In genomic region chr8:124888385-124888784, GRCm38 (mm10) we compare ENCODE assay signal across 20 mouse cellular contexts. TPM values are rescaled to one million over a fixed set of nuclear protein-coding genes. Genes with fewer than 3 reads are reported as not detected.
A peak's percentile ranks its signal among the peaks of the same experiment; 100 is the strongest.
DNase-seq lines count a peak whose midpoint lies in the region; ATAC-seq and TF ChIP-seq lines count a peak whose summit lies in the region.
"Had no signal": no experiment of that assay in that cellular context is flagged by ENCODE, and none has a peak within 500 bp of the region (broad histone marks: within the 10 kb centered on the region; RNA-seq: fewer than 3 reads in every experiment).

No protein-coding gene starts in this region.

- no peak overlapping the region for H3K27ac ChIP-seq in kidney, postnatal 0 days
- H3K27ac ChIP-seq in kidney, adult 2 months (ENCODE audit: insufficient read depth, low read depth, low read length) = no peak overlapping the region
- H3K27ac ChIP-seq in thymus, adult 2 months (ENCODE audit: control insufficient read depth, insufficient read depth, low read length) = no peak overlapping the region
- H3K27ac ChIP-seq: embryonic facial prominence, embryonic 10.5 days; heart, embryonic 15.5 days; limb, embryonic 15.5 days; neural tube, embryonic 13.5 days had no signal

- TF ChIP-seq POLR2A in kidney, adult 2 months (IDR thresholded peaks at IDR 0.05; ENCODE audit: low read depth, low read length) = no peak
- no peak for TF ChIP-seq POLR2A in thymus, adult 2 months (IDR thresholded peaks at IDR 0.05; ENCODE audit: control insufficient read depth, extremely low read depth, insufficient read depth, low read length, poor library complexity)

- no peak overlapping the region for H3K9ac ChIP-seq in kidney, postnatal 0 days (ENCODE audit: low read depth, low read length)
- H3K9ac ChIP-seq: heart, embryonic 15.5 days; limb, embryonic 15.5 days; neural tube, embryonic 13.5 days had no signal

- no peaks in the 10 kb centered on the region for H3K9me3 ChIP-seq in kidney, postnatal 0 days (replicated peaks; ENCODE audit: low read length)
- H3K9me3 ChIP-seq: heart, embryonic 15.5 days had no signal

- peaks cover 60% of the 10 kb centered on the region for H3K36me3 ChIP-seq in kidney, postnatal 0 days (ENCODE audit: insufficient read depth, low read length)
- peaks cover 2% of the 10 kb centered on the region for H3K36me3 ChIP-seq in kidney, adult 2 months (ENCODE audit: control insufficient read depth, insufficient read depth, low read length)
- peaks cover 51% of the 10 kb centered on the region for H3K36me3 ChIP-seq in thymus, adult 2 months (ENCODE audit: control insufficient read depth, insufficient read depth, low read length)
- peaks cover 3% of the 10 kb centered on the region for H3K36me3 ChIP-seq in splenic B cell, adult 2 months (ENCODE audit: control insufficient read depth, insufficient read depth, low read length, poor library complexity, severe bottlenecking)

- peak; percentile 27 for DNase-seq in CD4-positive, CD25-positive, alpha-beta regulatory T cell, adult 2 months (ENCODE audit: low read depth, low spot score)
- DNase-seq in kidney, postnatal 0 days (ENCODE audit: low spot score) = no peak
- no peak for DNase-seq in kidney, adult 2 months
- peak; percentile 11 for DNase-seq in thymus, postnatal 25 days
- no peak for DNase-seq in thymus, adult 2 months
- peak; percentile 28 for DNase-seq in splenic B cell, adult 2 months (ENCODE audit: low read depth, low spot score)
- no peak for DNase-seq in frontal cortex, adult 2 months (ENCODE audit: extremely low spot score in 1 of 2, low spot score in 1 of 2)
- DNase-seq: adrenal gland, postnatal 10 days; cerebellum, adult 11-12 months; heart, adult 11 months; kidney, postnatal 25 days; right cerebral cortex, postnatal 25 days had no signal

- H3K4me3 ChIP-seq in kidney, postnatal 0 days (replicated peaks; ENCODE audit: low read depth, low read length) = no peak overlapping the region
- no peak overlapping the region for H3K4me3 ChIP-seq in kidney, adult 2 months (ENCODE audit: insufficient read depth, low read depth, low read length)
- H3K4me3 ChIP-seq in thymus, adult 2 months (ENCODE audit: control insufficient read depth, insufficient read depth, low read length) = no peak overlapping the region
- H3K4me3 ChIP-seq: embryonic facial prominence, embryonic 10.5 days; heart, embryonic 15.5 days; limb, embryonic 15.5 days; megakaryocyte, embryonic 14.5 days; neural tube, embryonic 13.5 days had no signal

- H3K4me2 ChIP-seq in kidney, postnatal 0 days (ENCODE audit: low read length) = no peak overlapping the region
- H3K4me2 ChIP-seq: heart, embryonic 15.5 days; limb, embryonic 15.5 days; neural tube, embryonic 13.5 days had no signal

- no peaks in the 10 kb centered on the region for H3K4me1 ChIP-seq in kidney, postnatal 0 days (replicated peaks; ENCODE audit: insufficient read depth, low read length)
- no peaks in the 10 kb centered on the region for H3K4me1 ChIP-seq in kidney, adult 2 months (ENCODE audit: control insufficient read depth, insufficient read depth, low read length)
- H3K4me1 ChIP-seq in thymus, adult 2 months (replicated peaks; ENCODE audit: control insufficient read depth, insufficient read depth, low read length) = no peaks in the 10 kb centered on the region
- H3K4me1 ChIP-seq: heart, embryonic 15.5 days; limb, embryonic 15.5 days had no signal

- H3K27me3 ChIP-seq in kidney, postnatal 0 days (ENCODE audit: insufficient read depth, low read length) = no peaks in the 10 kb centered on the region
- no peaks in the 10 kb centered on the region for H3K27me3 ChIP-seq in kidney, adult 2 months (replicated peaks; ENCODE audit: control insufficient read depth, insufficient read depth, low read length)
- no peaks in the 10 kb centered on the region for H3K27me3 ChIP-seq in thymus, adult 2 months (ENCODE audit: control insufficient read depth, insufficient read depth, low read length)
- H3K27me3 ChIP-seq in splenic B cell, adult 2 months (ENCODE audit: control insufficient read depth, insufficient read depth, low read length, poor library complexity, severe bottlenecking) = no peaks in the 10 kb centered on the region
- H3K27me3 ChIP-seq: heart, embryonic 15.5 days; limb, embryonic 15.5 days; megakaryocyte, embryonic 14.5 days; neural tube, embryonic 13.5 days had no signal

- ATAC-seq in CD4-positive, CD25-positive, alpha-beta regulatory T cell, adult 4 months = no peak
- no peak for ATAC-seq in kidney, postnatal 0 days (replicated peaks; ENCODE audit: low FRiP score, low read depth)
- ATAC-seq: forebrain, embryonic 14.5 days; intestine, embryonic 16.5 days had no signal

- 94% methylated on average over 5 of the region's 5 CpGs for WGBS in kidney, postnatal 0 days
- WGBS in kidney, adult 2 months = 94% methylated on average over 5 of the region's 5 CpGs
- WGBS in thymus, adult 2 months = 95% methylated on average over 5 of the region's 5 CpGs

- TF ChIP-seq CTCF in kidney, postnatal 0 days (IDR thresholded peaks at IDR 0.05; ENCODE audit: low read depth) = peak; percentile 27; the same call in 1 of the 2 replicates
- TF ChIP-seq CTCF in kidney, adult 2 months (conservative IDR thresholded peaks at IDR 0.05; ENCODE audit: insufficient read depth, insufficient read length, low read depth, low read length) = no peak
- TF ChIP-seq CTCF in thymus, adult 2 months (IDR thresholded peaks at IDR 0.05; ENCODE audit: borderline replicate concordance, control insufficient read depth, extremely low read depth, insufficient read depth, low read length, poor library complexity) = no peak

RNA-seq across cellular contexts. Expression of gene Exoc8, which starts 9.1 kb away (rescaled TPM):
- polyA plus RNA-seq in CD4-positive, CD25-positive, alpha-beta regulatory T cell, adult 4 months (2017; shearing (Covaris generic)) = 1 to 10 TPM; 8.2 to 8.3 TPM
- 5.6 and 6.1 TPM in 2 replicates for polyA plus RNA-seq in kidney, postnatal 0 days (2015; fragmentation: Nextera tagmentation; extraction: Ambion mirVana)
- 8.2 and 8.4 TPM in 2 replicates for polyA plus RNA-seq in kidney, adult 2 months (2012; rRNA removed)
- polyA plus RNA-seq in thymus, adult 2 months (2012; rRNA removed) = 12.0 and 15.2 TPM in 2 replicates
- 15.0 and 17.3 TPM in 2 replicates for polyA plus RNA-seq in frontal cortex, adult 2 months (2012; rRNA removed)

RNA-seq across cellular contexts. Expression of gene Sprtn, which starts 9.3 kb away (rescaled TPM):
- polyA plus RNA-seq in CD4-positive, CD25-positive, alpha-beta regulatory T cell, adult 4 months (2017; shearing (Covaris generic)) = 1 to 10 TPM; 7.6 to 9.3 TPM
- 7.9 and 8.3 TPM in 2 replicates for polyA plus RNA-seq in kidney, postnatal 0 days (2015; fragmentation: Nextera tagmentation; extraction: Ambion mirVana)
- 8.3 and 9.5 TPM in 2 replicates for polyA plus RNA-seq in kidney, adult 2 months (2012; rRNA removed)
- 26.8 and 27.6 TPM in 2 replicates for polyA plus RNA-seq in thymus, adult 2 months (2012; rRNA removed)
- 17.3 and 18.0 TPM in 2 replicates for polyA plus RNA-seq in frontal cortex, adult 2 months (2012; rRNA removed)

RNA-seq across cellular contexts. Expression of gene 2810004N23Rik, which starts 25.5 kb away (rescaled TPM):
- polyA plus RNA-seq in CD4-positive, CD25-positive, alpha-beta regulatory T cell, adult 4 months (2017; shearing (Covaris generic)) = 10 to 100 TPM; 30.0 to 43.0 TPM
- 33.3 and 36.6 TPM in 2 replicates for polyA plus RNA-seq in kidney, postnatal 0 days (2015; fragmentation: Nextera tagmentation; extraction: Ambion mirVana)
- polyA plus RNA-seq in kidney, adult 2 months (2012; rRNA removed) = 13.6 and 13.8 TPM in 2 replicates
- polyA plus RNA-seq in thymus, adult 2 months (2012; rRNA removed) = 15.1 and 18.7 TPM in 2 replicates
- polyA plus RNA-seq in frontal cortex, adult 2 months (2012; rRNA removed) = 17.2 and 18.1 TPM in 2 replicates

RNA-seq across cellular contexts. Expression of gene Gnpat, which starts 25.6 kb away (rescaled TPM):
- 10 to 100 TPM; 43.0 to 54.7 TPM for polyA plus RNA-seq in CD4-positive, CD25-positive, alpha-beta regulatory T cell, adult 4 months (2017; shearing (Covaris generic))
- 74.8 and 83.5 TPM in 2 replicates for polyA plus RNA-seq in kidney, postnatal 0 days (2015; fragmentation: Nextera tagmentation; extraction: Ambion mirVana)
- polyA plus RNA-seq in kidney, adult 2 months (2012; rRNA removed) = 69.7 and 72.9 TPM in 2 replicates
- polyA plus RNA-seq in thymus, adult 2 months (2012; rRNA removed) = 72.3 and 76.7 TPM in 2 replicates
- polyA plus RNA-seq in frontal cortex, adult 2 months (2012; rRNA removed) = 102 and 103 TPM in 2 replicates

Comparison
In these comparisons a context has a peak if more than half of its experiments do, and no peak if none do; other contexts are left out.
1. DNase-seq: peak in CD4-positive, CD25-positive, alpha-beta regulatory T cell, adult 2 months (single experiment), thymus, postnatal 25 days (single experiment) and splenic B cell, adult 2 months (single experiment); none in kidney, postnatal 0 days (single experiment), kidney, adult 2 months (single experiment), thymus, adult 2 months (single experiment) and frontal cortex, adult 2 months (0 of 2).